Mouse (Mus musculus) MEL (cell line): ENCODE measurements around the gene Sppl3. TPM values are rescaled to one million over a fixed set of nuclear protein-coding genes. Genes with fewer than 3 reads are reported as not detected.

Experiments
- DNase-seq: peaks from one replicate; pipeline ENCODE4 v3.0.0; 2011; ENCODE audit warnings: low read depth, low spot score
- H3K27ac ChIP-seq: 2 replicates; pipeline ENCODE4 v1.5.1; 2012; ENCODE audit warnings: low read depth, mild to moderate bottlenecking, control low read depth, low read length, moderate library complexity; ENCODE audit not compliant: control insufficient read depth
- H3K27me3 ChIP-seq, 2 experiments: fragments of 150-350 bp in 1 of 2; sonication (generic) in 1 of 2; 2 replicates each; pipeline ENCODE4 v1.6.1; 2012; ENCODE audit warnings: low read length in 2 of 2, mild to moderate bottlenecking in 2 of 2, improper control_type of control experiment in 1 of 2, moderate library complexity in 1 of 2; ENCODE audit not compliant: insufficient read depth in 2 of 2, control insufficient read depth in 1 of 2
- H3K36me3 ChIP-seq, 2 experiments: 2 replicates each; pipeline ENCODE4 v1.6.1; 2012 to 2014; ENCODE audit warnings: low read length in 2 of 2, improper control_type of control experiment in 1 of 2, inconsistent platforms in 1 of 2, mild to moderate bottlenecking in 1 of 2; ENCODE audit not compliant: insufficient read depth in 2 of 2, control insufficient read depth in 1 of 2
- H3K4me1 ChIP-seq, 2 experiments: fragments of 150-350 bp in 1 of 2; sonication (generic) in 1 of 2; 2 replicates each; pipeline ENCODE4 v1.6.1; 2012; ENCODE audit warnings: low read length in 2 of 2, improper control_type of control experiment in 1 of 2, mild to moderate bottlenecking in 1 of 2; ENCODE audit not compliant: insufficient read depth in 2 of 2, control insufficient read depth in 1 of 2
- H3K4me3 ChIP-seq, 2 experiments: fragments of 150-350 bp in 1 of 2; sonication (generic) in 1 of 2; 2 replicates each; pipeline ENCODE4 v1.5.1; 2012; ENCODE audit warnings: low read depth in 2 of 2, low read length in 2 of 2, mild to moderate bottlenecking in 2 of 2, moderate library complexity in 2 of 2, control low read depth in 1 of 2, improper control_type of control experiment in 1 of 2; ENCODE audit not compliant: control insufficient read depth in 1 of 2, insufficient read depth in 1 of 2
- H3K79me2 ChIP-seq: 2 replicates; pipeline ENCODE4 v1.6.1; 2012; ENCODE audit warnings: mild to moderate bottlenecking, low read length, moderate library complexity; ENCODE audit not compliant: control insufficient read depth, poor library complexity, insufficient read depth
- H3K9ac ChIP-seq: 2 replicates; pipeline ENCODE4 v1.6.1; 2012; ENCODE audit warnings: low read depth, mild to moderate bottlenecking, control low read depth, low read length, moderate library complexity; ENCODE audit not compliant: control insufficient read depth, poor library complexity, severe bottlenecking
- H3K9me3 ChIP-seq: fragments of 150-350 bp; sonication (generic); replicated peaks from 2 replicates; pipeline ENCODE4 v1.6.1; 2012; ENCODE audit warnings: mild to moderate bottlenecking, low read length, improper control_type of control experiment, moderate library complexity; ENCODE audit not compliant: insufficient read depth
- BHLHE40 ChIP-seq: IDR thresholded peaks from 2 replicates; pipeline ENCODE4 v1.6.1; 2012; ENCODE audit warnings: low read depth, mild to moderate bottlenecking, inconsistent platforms, low read length, improper control_type of control experiment, borderline replicate concordance
- CTCF ChIP-seq, 3 experiments: IDR thresholded peaks in 2 of 3; conservative IDR thresholded peaks in 1 of 3; 2 replicates each; pipeline ENCODE4 v1.5.1; 2011 to 2012; ENCODE audit warnings: low read length in 3 of 3, low read depth in 2 of 3, mild to moderate bottlenecking in 2 of 3, improper control_type of control experiment in 1 of 3, inconsistent platforms in 1 of 3, mixed read lengths in 1 of 3, moderate library complexity in 1 of 3; ENCODE audit not compliant: control insufficient read depth in 1 of 3, insufficient read depth in 1 of 3, poor library complexity in 1 of 3, severe bottlenecking in 1 of 3
- EP300 ChIP-seq, 2 experiments: IDR thresholded peaks; 2 replicates each; pipeline ENCODE4 v1.6.1; 2011; ENCODE audit warnings: improper control_type of control experiment in 2 of 2, low read length in 2 of 2, low read depth in 1 of 2, mild to moderate bottlenecking in 1 of 2
- ETS1 ChIP-seq: IDR thresholded peaks from 2 replicates; pipeline ENCODE4 v1.6.1; 2012; ENCODE audit warnings: low read depth, mild to moderate bottlenecking, inconsistent platforms, low read length, improper control_type of control experiment, moderate library complexity
- GABPA ChIP-seq: IDR thresholded peaks from 2 replicates; pipeline ENCODE4 v1.6.1; 2012; ENCODE audit warnings: low read depth, mild to moderate bottlenecking, inconsistent platforms, low read length, improper control_type of control experiment, moderate library complexity
- GATA1 ChIP-seq: IDR thresholded peaks from 2 replicates; pipeline ENCODE4 v1.6.1; 2011; ENCODE audit warnings: low read depth, low read length, improper control_type of control experiment
- HCFC1 ChIP-seq: IDR thresholded peaks from 2 replicates; pipeline ENCODE4 v1.6.1; 2012; ENCODE audit warnings: low read depth, mild to moderate bottlenecking, inconsistent platforms, low read length, improper control_type of control experiment, moderate library complexity
- JUND ChIP-seq: IDR thresholded peaks from 2 replicates; pipeline ENCODE4 v1.6.1; 2011; ENCODE audit warnings: low read depth, mild to moderate bottlenecking, improper control_type of control experiment, low read length
- MAFK ChIP-seq: IDR thresholded peaks from 2 replicates; pipeline ENCODE4 v1.6.1; 2011; ENCODE audit warnings: low read depth, mild to moderate bottlenecking, low read length, improper control_type of control experiment, borderline replicate concordance
- MAX ChIP-seq: IDR thresholded peaks from 2 replicates; pipeline ENCODE4 v1.6.1; 2011; ENCODE audit warnings: low read length, improper control_type of control experiment
- MYB ChIP-seq: IDR thresholded peaks from 2 replicates; pipeline ENCODE4 v1.6.1; 2011; ENCODE audit warnings: mild to moderate bottlenecking, low read depth, low read length, improper control_type of control experiment
- NELFE ChIP-seq: IDR thresholded peaks from 2 replicates; pipeline ENCODE4 v1.6.1; 2011; ENCODE audit warnings: low read depth, low read length, improper control_type of control experiment
- RAD21 ChIP-seq: IDR thresholded peaks from 2 replicates; pipeline ENCODE4 v1.6.1; 2011; ENCODE audit warnings: mild to moderate bottlenecking, low read depth, low read length, improper control_type of control experiment
- RCOR1 ChIP-seq: IDR thresholded peaks from 2 replicates; pipeline ENCODE4 v1.6.1; 2012; ENCODE audit warnings: low read depth, mild to moderate bottlenecking, inconsistent platforms, low read length, improper control_type of control experiment
- SMC3 ChIP-seq: IDR thresholded peaks from 2 replicates; pipeline ENCODE4 v1.6.1; 2011; ENCODE audit warnings: low read depth, low read length, improper control_type of control experiment
- TAL1 ChIP-seq: IDR thresholded peaks from 2 replicates; pipeline ENCODE4 v1.6.1; 2012; ENCODE audit warnings: mild to moderate bottlenecking, inconsistent platforms, low read length, moderate library complexity, mixed read lengths
- UBTF ChIP-seq: IDR thresholded peaks from 2 replicates; pipeline ENCODE4 v1.6.1; 2012; ENCODE audit warnings: low read depth, mild to moderate bottlenecking, inconsistent platforms, low read length, improper control_type of control experiment, moderate library complexity, borderline replicate concordance; ENCODE audit not compliant: insufficient read depth
- USF1 ChIP-seq: IDR thresholded peaks from 2 replicates; pipeline ENCODE4 v1.6.1; 2014; ENCODE audit warnings: low read depth, mild to moderate bottlenecking, inconsistent platforms, low read length, improper control_type of control experiment, moderate library complexity
- USF2 ChIP-seq, 2 experiments: IDR thresholded peaks; 2 replicates each; pipeline ENCODE4 v1.6.1; 2011 to 2012; ENCODE audit warnings: improper control_type of control experiment in 2 of 2, low read length in 2 of 2, borderline replicate concordance in 1 of 2, inconsistent platforms in 1 of 2, low read depth in 1 of 2, mild to moderate bottlenecking in 1 of 2; ENCODE audit not compliant: insufficient read depth in 1 of 2
- ZC3H11A ChIP-seq: IDR thresholded peaks from 2 replicates; pipeline ENCODE4 v1.6.1; 2012; ENCODE audit warnings: low read depth, mild to moderate bottlenecking, inconsistent platforms, low read length, improper control_type of control experiment
- ZKSCAN1 ChIP-seq: IDR thresholded peaks from 2 replicates; pipeline ENCODE4 v1.6.1; 2012; ENCODE audit warnings: low read depth, mild to moderate bottlenecking, inconsistent platforms, low read length, improper control_type of control experiment, moderate library complexity
- polyA plus RNA-seq, 2 experiments: library from polyadenylated mRNA; stranded (reverse) in 1 of 2; unstranded in 1 of 2; fragments of >175 nt in 1 of 2; fragments of >200 nt in 1 of 2; gene quantifications; 2 replicates each; pipeline versions ENCODE4 v1.2.1 to v1.2.4; 2012; ENCODE audit warnings: low replicate concordance in 2 of 2, low read depth in 1 of 2; ENCODE audit not compliant: insufficient read length in 2 of 2, insufficient read depth in 1 of 2, missing spikeins in 1 of 2
- total RNA-seq: library from RNA; depleted of rRNA; stranded (reverse); fragments of 300-350 nt; gene quantifications from 2 replicates; pipeline ENCODE4 v1.2.3, GENCODE M21; 2012

Sppl3 gene
- total and polyA plus RNA-seq, 3 experiments, result 25.8 to 50.9 TPM; not detected in 1

- Histone ChIP-seq H3K27ac (no peak overlapping the region), H3K27me3 (peaks cover 5 to 7% of the 10 kb centered on the region in 2 experiments; a peak in 3 of 4 replicates), H3K9ac (no peak overlapping the region), H3K79me2 (no peaks in the 10 kb centered on the region), H3K36me3 (no peaks in the 10 kb centered on the region), H3K9me3 (no peaks in the 10 kb centered on the region), H3K4me3 (no peak overlapping the region), H3K4me1 (no peaks in the 10 kb centered on the region; a peak in 1 of 4 replicates)
- no peak for DNase-seq
- TF ChIP-seq SMC3 (no peak), UBTF (no peak), USF1 (no peak), BHLHE40 (no peak), CTCF (IDR thresholded peaks at IDR 0.05 in 2 of 3, conservative IDR thresholded peaks at IDR 0.05 in 1 of 3; ENCODE audit: control insufficient read depth in 1 of 3, insufficient read depth in 1 of 3, low read depth in 2 of 3, low read length in 3 of 3, poor library complexity in 1 of 3, severe bottlenecking in 1 of 3) (no peak), ZKSCAN1 (no peak), GATA1 (no peak), HCFC1 (no peak), MAX (no peak), JUND (no peak), ZC3H11A (no peak), MYB (no peak), GABPA (no peak), MAFK (no peak), RCOR1 (no peak), NELFE (no peak), USF2 (IDR thresholded peaks at IDR 0.05; ENCODE audit: borderline replicate concordance in 1 of 2, insufficient read depth in 1 of 2, low read depth in 1 of 2, low read length in 2 of 2) (no peak), RAD21 (no peak), TAL1 (no peak)
These were observed 13.6 kb upstream of the Sppl3 start for GRCm38 (mm10) chr5:114997327-114997726.

DNA sequence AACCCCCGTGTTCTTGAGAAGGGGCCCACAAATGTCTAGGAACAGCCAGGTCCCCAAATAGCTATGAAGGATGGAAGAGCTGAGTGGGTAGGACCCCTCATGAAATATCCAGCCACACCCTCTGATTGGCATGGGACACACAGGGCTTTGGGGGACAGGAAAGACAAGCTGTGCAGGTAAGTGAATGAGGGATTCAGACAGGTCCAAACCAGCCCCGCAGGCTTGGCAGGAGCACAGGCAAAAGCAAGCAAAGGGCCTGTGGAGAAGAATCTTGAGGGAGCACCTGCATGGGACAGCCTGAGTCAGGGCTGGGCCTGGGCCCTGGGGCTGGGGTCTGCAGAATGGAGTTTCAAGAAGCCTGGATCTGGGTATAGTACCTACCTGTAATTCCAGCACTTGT lies 10.4 kb upstream of the Sppl3 start:
- Histone ChIP-seq H3K4me3 (no peak overlapping the region), H3K9me3 (no peaks in the 10 kb centered on the region), H3K79me2 (no peaks in the 10 kb centered on the region), H3K27ac (no peak overlapping the region), H3K9ac (no peak overlapping the region), H3K36me3 (no peaks in the 10 kb centered on the region), H3K27me3 (peaks cover 5 to 7% of the 10 kb centered on the region in 2 experiments; a peak in 3 of 4 replicates), H3K4me1 (no peaks in the 10 kb centered on the region)
- no peak for DNase-seq
- TF ChIP-seq EP300 (IDR thresholded peaks at IDR 0.05; ENCODE audit: low read depth in 1 of 2, low read length in 2 of 2) (no peak), ETS1 (no peak), MAFK (no peak), GABPA (no peak)
- TF ChIP-seq, all 39 proteins: peak for 0
